Comparison of ENCODE assay signal across 17 mouse cellular contexts in genomic region chr9:108797477-108797876, GRCm38 (mm10). TPM values are rescaled to one million over a fixed set of nuclear protein-coding genes. Genes with fewer than 3 reads are reported as not detected.
A peak's percentile ranks its signal among the peaks of the same experiment; 100 is the strongest.
DNase-seq lines count a peak whose midpoint lies in the region; ATAC-seq and TF ChIP-seq lines count a peak whose summit lies in the region.
"Had no signal": no experiment of that assay in that cellular context is flagged by ENCODE, and none has a peak within 500 bp of the region (broad histone marks: within the 10 kb centered on the region; RNA-seq: fewer than 3 reads in every experiment).

No protein-coding gene starts in this region.

- TF ChIP-seq POLR2A in olfactory bulb, adult 2 months (IDR thresholded peaks at IDR 0.05; ENCODE audit: insufficient read depth, low read depth, low read length): no peak

- H3K27ac ChIP-seq in embryonic facial prominence, embryonic 14.5 days (replicated peaks; ENCODE audit: low read depth, low read length): no peak overlapping the region
- H3K27ac ChIP-seq in embryonic facial prominence, embryonic 10.5 days (replicated peaks): no peak overlapping the region
- H3K27ac ChIP-seq in hindbrain, embryonic 13.5 days: peak overlapping the region; percentile 62
- no peak overlapping the region for H3K27ac ChIP-seq in hindbrain, embryonic 14.5 days
- peak overlapping the region; percentile 84 for H3K27ac ChIP-seq in liver, embryonic 13.5 days
- H3K27ac ChIP-seq in olfactory bulb, adult 2 months (ENCODE audit: insufficient read depth, low read depth, low read length): peak overlapping the region; percentile 83
- H3K27ac ChIP-seq: embryonic facial prominence, embryonic 13.5 days; lung, embryonic 15.5 days; midbrain, embryonic 13.5 days had no signal

- peaks cover 28% of the 10 kb centered on the region for H3K4me1 ChIP-seq in embryonic facial prominence, embryonic 14.5 days (ENCODE audit: control insufficient read depth, insufficient read depth, low read length)
- H3K4me1 ChIP-seq in embryonic facial prominence, embryonic 10.5 days: peaks cover 35% of the 10 kb centered on the region
- H3K4me1 ChIP-seq in hindbrain, embryonic 13.5 days (replicated peaks): peaks cover 49% of the 10 kb centered on the region
- H3K4me1 ChIP-seq in hindbrain, embryonic 14.5 days (replicated peaks; ENCODE audit: control insufficient read depth, insufficient read depth, low read length): peaks cover 31% of the 10 kb centered on the region
- H3K4me1 ChIP-seq in liver, embryonic 13.5 days (replicated peaks): peaks cover 60% of the 10 kb centered on the region
- peaks cover 22% of the 10 kb centered on the region for H3K4me1 ChIP-seq in olfactory bulb, adult 2 months (ENCODE audit: control insufficient read depth, insufficient read depth, low read length)

- no peak overlapping the region for H3K4me2 ChIP-seq in embryonic facial prominence, embryonic 14.5 days (ENCODE audit: low read depth, low read length)
- H3K4me2 ChIP-seq in hindbrain, embryonic 13.5 days: no peak overlapping the region
- H3K4me2 ChIP-seq in hindbrain, embryonic 14.5 days (replicated peaks): no peak overlapping the region
- H3K4me2 ChIP-seq in liver, embryonic 13.5 days: 0 out of 2 replicates have a peak overlapping the region, but pooled peaks have one; percentile 76
- H3K4me2 ChIP-seq: embryonic facial prominence, embryonic 13.5 days; lung, embryonic 15.5 days; midbrain, embryonic 13.5 days; neural tube, embryonic 15.5 days had no signal

- H3K36me3 ChIP-seq in embryonic facial prominence, embryonic 14.5 days (ENCODE audit: control insufficient read depth, insufficient read depth, low read length): peaks cover 66% of the 10 kb centered on the region
- peaks cover 79% of the 10 kb centered on the region for H3K36me3 ChIP-seq in embryonic facial prominence, embryonic 10.5 days (replicated peaks)
- peaks cover 63% of the 10 kb centered on the region for H3K36me3 ChIP-seq in hindbrain, embryonic 13.5 days
- peaks cover 68% of the 10 kb centered on the region for H3K36me3 ChIP-seq in hindbrain, embryonic 14.5 days (replicated peaks; ENCODE audit: control insufficient read depth, insufficient read depth)
- peaks cover 60% of the 10 kb centered on the region for H3K36me3 ChIP-seq in liver, embryonic 13.5 days

- no peaks in the 10 kb centered on the region for H3K27me3 ChIP-seq in embryonic facial prominence, embryonic 14.5 days (replicated peaks; ENCODE audit: control insufficient read depth, insufficient read depth, low read length)
- H3K27me3 ChIP-seq in embryonic facial prominence, embryonic 10.5 days (replicated peaks; ENCODE audit: low read depth, poor library complexity, severe bottlenecking): no peaks in the 10 kb centered on the region
- no peaks in the 10 kb centered on the region for H3K27me3 ChIP-seq in hindbrain, embryonic 13.5 days
- no peaks in the 10 kb centered on the region for H3K27me3 ChIP-seq in hindbrain, embryonic 14.5 days (ENCODE audit: control insufficient read depth, insufficient read depth, low read length)
- no peaks in the 10 kb centered on the region for H3K27me3 ChIP-seq in liver, embryonic 13.5 days
- H3K27me3 ChIP-seq: CH12.LX; embryonic facial prominence, embryonic 13.5 days; lung, embryonic 15.5 days; midbrain, embryonic 13.5 days; neural tube, embryonic 15.5 days had no signal

- no peak for DNase-seq in embryonic facial prominence, embryonic 14.5 days (ENCODE audit: low spot score)
- DNase-seq in embryonic facial prominence, embryonic 10.5 days (ENCODE audit: low spot score): no peak
- no peak for DNase-seq in hindbrain, embryonic 14.5 days (ENCODE audit: low spot score)
- no peak for DNase-seq in liver, embryonic 13.5 days
- DNase-seq in liver: no peak
- no peak for DNase-seq in urinary bladder, postnatal 25 days (ENCODE audit: low spot score)
- DNase-seq: adrenal gland, postnatal 25 days; cerebellum, adult 9-10 months; kidney, adult 9 months; thymus, postnatal 14 days had no signal

- WGBS in embryonic facial prominence, embryonic 14.5 days: 89% methylated on average over 7 of the region's 7 CpGs
- WGBS in embryonic facial prominence, embryonic 10.5 days: 91% methylated on average over 7 of the region's 7 CpGs
- 91% methylated on average over 7 of the region's 7 CpGs for whole genome bisulfite sequencing in hindbrain, embryonic 13.5 days
- WGBS in hindbrain, embryonic 14.5 days: 80% methylated on average over 7 of the region's 7 CpGs
- 91% methylated on average over 7 of the region's 7 CpGs for WGBS in liver, embryonic 13.5 days (ENCODE audit: insufficient replicate concordance)
- 51% methylated on average over 7 of the region's 7 CpGs for WGBS in olfactory bulb, adult 2 months

- H3K4me3 ChIP-seq in embryonic facial prominence, embryonic 14.5 days (ENCODE audit: low read depth, low read length): no peak overlapping the region
- no peak overlapping the region for H3K4me3 ChIP-seq in embryonic facial prominence, embryonic 10.5 days
- no peak overlapping the region for H3K4me3 ChIP-seq in hindbrain, embryonic 13.5 days
- H3K4me3 ChIP-seq in hindbrain, embryonic 14.5 days (replicated peaks; ENCODE audit: low read length): no peak overlapping the region
- no peak overlapping the region for H3K4me3 ChIP-seq in liver, embryonic 13.5 days (replicated peaks)
- peak overlapping the region; percentile 14; the same call in 1 of the 2 replicates for H3K4me3 ChIP-seq in olfactory bulb, adult 2 months (ENCODE audit: insufficient read depth, low read depth, low read length)
- H3K4me3 ChIP-seq: embryonic facial prominence, embryonic 13.5 days; lung, embryonic 15.5 days; midbrain, embryonic 13.5 days; neural tube, embryonic 15.5 days had no signal

- H3K9me3 ChIP-seq in embryonic facial prominence, embryonic 14.5 days (ENCODE audit: control insufficient read depth, low read length): no peaks in the 10 kb centered on the region
- H3K9me3 ChIP-seq in embryonic facial prominence, embryonic 10.5 days: no peaks in the 10 kb centered on the region
- H3K9me3 ChIP-seq in hindbrain, embryonic 13.5 days: no peaks in the 10 kb centered on the region
- H3K9me3 ChIP-seq in hindbrain, embryonic 14.5 days (ENCODE audit: control insufficient read depth, low read length): no peaks in the 10 kb centered on the region
- no peaks in the 10 kb centered on the region for H3K9me3 ChIP-seq in liver, embryonic 13.5 days (replicated peaks)
- H3K9me3 ChIP-seq: embryonic facial prominence, embryonic 13.5 days; lung, embryonic 15.5 days; midbrain, embryonic 13.5 days; neural tube, embryonic 15.5 days had no signal

- H3K9ac ChIP-seq in embryonic facial prominence, embryonic 14.5 days (ENCODE audit: low read depth, low read length): 0 out of 2 replicates have a peak overlapping the region, but pooled peaks have one; percentile 19
- no peak overlapping the region for H3K9ac ChIP-seq in hindbrain, embryonic 13.5 days
- no peak overlapping the region for H3K9ac ChIP-seq in hindbrain, embryonic 14.5 days
- H3K9ac ChIP-seq in liver, embryonic 13.5 days: no peak overlapping the region
- H3K9ac ChIP-seq: embryonic facial prominence, embryonic 13.5 days; lung, embryonic 15.5 days; midbrain, embryonic 13.5 days; neural tube, embryonic 15.5 days had no signal

- no peak for TF ChIP-seq CTCF in olfactory bulb, adult 2 months (IDR thresholded peaks at IDR 0.05; ENCODE audit: insufficient read depth, low read depth, low read length)

- no peak for ATAC-seq in embryonic facial prominence, embryonic 14.5 days (ENCODE audit: low read depth)
- no peak for ATAC-seq in hindbrain, embryonic 13.5 days (ENCODE audit: low FRiP score)
- no peak for ATAC-seq in hindbrain, embryonic 14.5 days (ENCODE audit: low FRiP score)
- no peak for ATAC-seq in liver, embryonic 13.5 days (ENCODE audit: low read depth)
- ATAC-seq: midbrain, embryonic 13.5 days had no signal

RNA-seq across cellular contexts. Expression of gene Nckipsd, which starts 10.7 kb away (rescaled TPM):
- polyA plus RNA-seq in embryonic facial prominence, embryonic 14.5 days (2014; fragmentation: Nextera tagmentation; extraction: Ambion mirVana): 12.2 and 16.8 TPM in 2 replicates
- polyA plus RNA-seq in embryonic facial prominence, embryonic 10.5 days (2016; fragmentation: Nextera tagmentation; extraction: Ambion mirVana): 14.8 and 15.0 TPM in 2 replicates
- polyA plus RNA-seq in hindbrain, embryonic 13.5 days (2015; fragmentation: Nextera tagmentation; extraction: Ambion mirVana): 25.9 and 30.7 TPM in 2 replicates
- polyA plus RNA-seq in hindbrain, embryonic 14.5 days (2014; fragmentation: Nextera tagmentation; extraction: Ambion mirVana): 28.5 and 29.6 TPM in 2 replicates
- polyA plus RNA-seq in liver, embryonic 13.5 days (2015; fragmentation: Nextera tagmentation; extraction: Ambion mirVana): 3.9 and 5.9 TPM in 2 replicates
- not detected in 2 replicates for polyA plus RNA-seq in olfactory bulb, adult 2 months (2012; ENCODE audit: insufficient read depth, insufficient read length, low replicate concordance, missing spikeins)

RNA-seq across cellular contexts. Expression of gene Ip6k2, which starts 13.9 kb away (rescaled TPM):
- polyA plus RNA-seq in embryonic facial prominence, embryonic 14.5 days (2014; fragmentation: Nextera tagmentation; extraction: Ambion mirVana): 74.7 and 103 TPM in 2 replicates
- 94.0 and 103 TPM in 2 replicates for polyA plus RNA-seq in embryonic facial prominence, embryonic 10.5 days (2016; fragmentation: Nextera tagmentation; extraction: Ambion mirVana)
- polyA plus RNA-seq in hindbrain, embryonic 13.5 days (2015; fragmentation: Nextera tagmentation; extraction: Ambion mirVana): 222 and 228 TPM in 2 replicates
- polyA plus RNA-seq in hindbrain, embryonic 14.5 days (2014; fragmentation: Nextera tagmentation; extraction: Ambion mirVana): 202 and 238 TPM in 2 replicates
- 11.5 and 11.6 TPM in 2 replicates for polyA plus RNA-seq in liver, embryonic 13.5 days (2015; fragmentation: Nextera tagmentation; extraction: Ambion mirVana)
- not detected in 2 replicates for polyA plus RNA-seq in olfactory bulb, adult 2 months (2012; ENCODE audit: insufficient read depth, insufficient read length, low replicate concordance, missing spikeins)

RNA-seq across cellular contexts. Expression of gene Celsr3, which starts 28.6 kb away (rescaled TPM):
- 0.66 and 0.70 TPM in 2 replicates for polyA plus RNA-seq in embryonic facial prominence, embryonic 14.5 days (2014; fragmentation: Nextera tagmentation; extraction: Ambion mirVana)
- polyA plus RNA-seq in embryonic facial prominence, embryonic 10.5 days (2016; fragmentation: Nextera tagmentation; extraction: Ambion mirVana): 1.6 and 1.7 TPM in 2 replicates
- 13.8 and 14.3 TPM in 2 replicates for polyA plus RNA-seq in hindbrain, embryonic 13.5 days (2015; fragmentation: Nextera tagmentation; extraction: Ambion mirVana)
- 15.4 and 16.0 TPM in 2 replicates for polyA plus RNA-seq in hindbrain, embryonic 14.5 days (2014; fragmentation: Nextera tagmentation; extraction: Ambion mirVana)
- polyA plus RNA-seq in liver, embryonic 13.5 days (2015; fragmentation: Nextera tagmentation; extraction: Ambion mirVana): 0.03 TPM in 2 replicates
- polyA plus RNA-seq in olfactory bulb, adult 2 months (2012; ENCODE audit: insufficient read depth, insufficient read length, low replicate concordance, missing spikeins): not detected in 2 replicates

RNA-seq across cellular contexts. Expression of gene Slc26a6, which starts 55.6 kb away (rescaled TPM):
- 14.3 and 15.4 TPM in 2 replicates for polyA plus RNA-seq in embryonic facial prominence, embryonic 14.5 days (2014; fragmentation: Nextera tagmentation; extraction: Ambion mirVana)
- polyA plus RNA-seq in embryonic facial prominence, embryonic 10.5 days (2016; fragmentation: Nextera tagmentation; extraction: Ambion mirVana): 13.3 and 14.0 TPM in 2 replicates
- polyA plus RNA-seq in hindbrain, embryonic 13.5 days (2015; fragmentation: Nextera tagmentation; extraction: Ambion mirVana): 15.1 and 16.1 TPM in 2 replicates
- 19.1 and 21.5 TPM in 2 replicates for polyA plus RNA-seq in hindbrain, embryonic 14.5 days (2014; fragmentation: Nextera tagmentation; extraction: Ambion mirVana)
- 6.7 and 8.6 TPM in 2 replicates for polyA plus RNA-seq in liver, embryonic 13.5 days (2015; fragmentation: Nextera tagmentation; extraction: Ambion mirVana)
- not detected in 2 replicates for polyA plus RNA-seq in olfactory bulb, adult 2 months (2012; ENCODE audit: insufficient read depth, insufficient read length, low replicate concordance, missing spikeins)

Comparison
In these comparisons a context has a peak if more than half of its experiments do, and no peak if none do; other contexts are left out.
1. H3K27ac ChIP-seq: peak in hindbrain, embryonic 13.5 days (single experiment), liver, embryonic 13.5 days (single experiment) and olfactory bulb, adult 2 months (single experiment); none in embryonic facial prominence, embryonic 14.5 days (single experiment), embryonic facial prominence, embryonic 10.5 days (single experiment) and hindbrain, embryonic 14.5 days (single experiment).